Mouse (Mus musculus) splenic B cell, adult 2 months (primary cell): ENCODE data around the gene Pdp2.
"Not testable (repeated sequence)": the region's sequence is repeated elsewhere in the genome, so short reads cannot be mapped to it uniquely, and the experiment has no call there.

Source experiments
- DNase-seq: peaks from one replicate; pipeline ENCODE4 v3.0.0-alpha.2; 2011; ENCODE audit warnings: low read depth, low spot score
- H3K27me3 ChIP-seq: 2 replicates; pipeline ENCODE4 v1.6.1; 2012; ENCODE audit warnings: mild to moderate bottlenecking, low read length, moderate library complexity, mixed read lengths; ENCODE audit not compliant: control insufficient read depth, poor library complexity, insufficient read depth, severe bottlenecking
- H3K36me3 ChIP-seq: 2 replicates; pipeline ENCODE4 v1.6.1; 2012; ENCODE audit warnings: mild to moderate bottlenecking, low read length, moderate library complexity, mixed read lengths; ENCODE audit not compliant: control insufficient read depth, poor library complexity, insufficient read depth, severe bottlenecking

Gene Pdp2

DNA sequence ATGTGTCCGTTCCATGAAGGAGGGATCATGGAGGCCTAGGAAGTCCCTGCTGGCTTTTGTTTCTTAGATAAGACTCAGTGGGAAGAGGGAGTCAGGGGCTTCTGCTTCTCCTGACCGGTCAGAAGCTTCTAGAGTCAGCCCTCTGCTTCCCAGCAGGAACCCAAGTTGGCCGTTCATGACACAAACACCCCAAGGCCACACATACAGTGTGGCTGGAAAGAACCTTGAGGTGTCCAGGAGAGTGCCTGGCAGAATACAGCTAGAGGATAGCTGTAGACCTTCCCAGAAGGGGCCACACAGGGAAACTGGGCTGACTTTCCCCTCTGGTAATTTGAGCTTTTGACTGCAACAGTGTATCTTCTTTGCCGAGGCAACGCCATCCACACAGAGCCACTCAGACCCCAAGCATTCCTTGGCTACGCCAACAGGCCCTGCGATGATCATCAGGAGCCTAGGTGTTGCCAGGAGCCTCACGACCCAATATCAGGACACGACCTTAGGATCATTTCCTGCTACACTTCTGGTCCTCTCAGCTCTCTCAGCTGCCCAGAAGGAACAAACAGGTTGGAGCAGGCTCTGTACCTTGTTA lies 42.0 kb downstream of the Pdp2 start:
- no peaks in the 10 kb centered on the region for H3K27me3 ChIP-seq
- H3K36me3 ChIP-seq = no peaks in the 10 kb centered on the region; the same call in none of the 2 replicates
- no peak for DNase-seq

- no peak for DNase-seq
- H3K27me3 ChIP-seq = no peaks in the 10 kb centered on the region
- H3K36me3 ChIP-seq = no peaks in the 10 kb centered on the region; the same call in none of the 2 replicates
Observed at GRCm38 (mm10) chr8:104635004-104635710, 43.9 kb downstream of the Pdp2 start.

DNA sequence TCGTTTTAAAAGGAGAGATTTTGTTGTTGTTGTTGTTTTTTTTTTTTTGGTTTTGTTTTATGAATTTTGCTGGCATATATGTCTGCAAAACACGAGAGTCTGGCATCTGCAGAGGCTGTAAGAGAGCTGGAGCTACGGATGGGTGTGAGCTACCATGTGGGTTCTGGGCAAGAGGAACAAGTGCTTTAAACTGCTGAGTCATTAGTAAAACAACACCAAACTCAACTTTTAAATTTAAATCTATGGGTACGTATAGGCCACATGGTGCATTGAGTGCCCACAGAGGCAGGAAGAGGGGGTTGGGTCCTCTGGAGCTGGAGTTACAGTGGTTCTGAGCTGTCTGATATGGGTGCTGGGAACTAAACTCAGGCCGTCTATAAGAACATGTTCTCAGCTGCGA lies 46.8 kb downstream of the Pdp2 start:
- no peak for DNase-seq
- H3K27me3 ChIP-seq = no peaks in the 10 kb centered on the region
- no peaks in the 10 kb centered on the region; the same call in none of the 2 replicates for H3K36me3 ChIP-seq

DNA sequence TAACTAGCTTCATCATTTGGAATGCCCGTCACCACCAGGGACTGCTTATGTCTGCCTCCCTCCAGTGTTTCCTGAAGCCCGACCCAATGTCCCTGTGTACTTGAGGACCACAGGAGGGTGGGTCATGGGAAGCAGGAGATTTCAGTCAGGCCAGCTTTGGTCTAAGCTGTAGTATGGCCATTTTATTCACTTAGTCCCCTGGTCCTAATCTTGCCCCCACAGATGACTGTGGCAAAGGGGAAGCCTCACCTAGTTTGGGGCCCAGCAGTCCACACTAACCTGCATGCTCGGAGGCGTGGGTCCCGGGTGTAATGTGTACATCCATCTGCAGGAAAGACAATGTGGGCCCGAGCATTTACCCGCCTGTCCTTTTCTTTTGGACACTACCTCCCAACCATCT lies 49.0 kb downstream of the Pdp2 start:
- H3K36me3 ChIP-seq = no peaks in the 10 kb centered on the region; the same call in 1 of the 2 replicates
- no peaks in the 10 kb centered on the region for H3K27me3 ChIP-seq
- no peak for DNase-seq

DNA sequence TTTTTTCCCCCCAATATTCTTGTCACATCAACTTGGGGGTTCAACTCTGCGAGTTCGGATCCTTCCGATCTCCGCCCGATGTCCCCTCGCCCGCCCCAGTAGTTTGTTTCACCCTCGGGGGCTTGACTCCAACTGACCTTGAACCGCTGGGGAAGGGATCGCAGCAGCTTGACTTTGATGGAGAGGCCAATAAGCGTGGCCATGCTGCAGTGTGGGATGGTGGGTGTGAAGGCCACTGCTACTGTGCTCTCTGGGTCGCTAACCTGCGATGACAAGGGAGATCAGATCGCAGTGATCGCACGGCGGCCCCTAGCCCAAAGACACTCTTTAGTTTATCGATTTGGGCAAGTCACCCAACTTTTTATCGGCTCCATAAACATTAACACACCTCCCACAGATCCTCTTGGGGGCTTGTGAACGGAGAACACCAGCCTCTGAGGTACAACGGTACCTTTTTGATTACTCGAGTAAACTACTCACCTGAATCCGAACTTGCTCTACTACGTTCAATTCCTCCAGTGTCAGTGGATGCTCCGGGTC lies 49.6 kb downstream of the Pdp2 start:
- no peak for DNase-seq
- H3K36me3 ChIP-seq = no peaks in the 10 kb centered on the region; the same call in 1 of the 2 replicates
- no peaks in the 10 kb centered on the region for H3K27me3 ChIP-seq

DNA sequence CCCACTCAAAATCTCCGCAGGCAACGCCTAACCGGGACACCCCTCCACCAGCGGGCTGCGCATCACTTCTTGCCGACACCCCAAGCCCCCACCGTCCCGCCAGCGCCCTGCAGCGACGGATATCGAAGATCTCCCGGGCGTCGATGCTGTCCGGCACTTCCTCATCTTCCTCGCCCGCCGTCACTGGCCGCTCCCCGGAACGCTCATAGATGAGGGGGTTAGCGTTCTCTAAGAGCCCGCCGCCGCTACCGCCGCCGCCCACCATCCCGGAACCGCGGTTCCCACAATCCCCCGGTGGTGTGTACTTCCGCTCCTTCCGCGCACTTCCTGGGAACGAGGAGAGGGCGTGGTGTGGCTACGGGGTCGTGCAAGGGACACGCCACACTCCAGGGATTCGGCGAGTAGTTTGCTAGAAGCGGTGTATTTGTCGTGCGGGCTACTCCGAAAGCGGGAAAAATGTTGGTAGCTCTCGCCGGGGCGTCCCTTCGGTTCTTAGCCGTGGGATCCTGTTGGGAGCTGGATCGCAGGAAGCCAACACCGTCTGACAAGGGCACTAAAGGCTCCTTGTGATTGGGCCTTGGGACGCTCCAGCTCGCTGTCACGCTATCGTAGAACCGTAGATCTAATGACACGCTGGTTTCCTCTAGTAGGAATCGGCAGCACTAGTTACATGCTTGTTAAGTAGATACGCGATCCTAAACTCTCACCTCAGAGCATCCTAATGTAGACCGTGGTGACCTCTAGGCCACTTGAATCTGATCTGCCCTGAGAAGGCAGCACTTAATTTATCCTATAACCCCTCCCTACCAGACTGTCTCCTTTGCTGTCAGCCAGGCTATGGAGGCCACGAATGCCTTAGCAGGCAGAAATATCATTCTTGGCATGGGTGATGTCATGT lies 50.4 kb downstream of the Pdp2 start, which contains the start of gene Ciao2b:
Ciao2b (minus strand) TSS at position 540 of the 898 bp plus-strand sequence.
- no peaks in the 10 kb centered on the region; the same call in 1 of the 2 replicates for H3K36me3 ChIP-seq
- H3K27me3 ChIP-seq = no peaks in the 10 kb centered on the region
- peak; percentile 71 for DNase-seq

- no peaks in the 10 kb centered on the region; the same call in 1 of the 2 replicates for H3K36me3 ChIP-seq
- no peak for DNase-seq
- H3K27me3 ChIP-seq = no peaks in the 10 kb centered on the region
Observed at GRCm38 (mm10) chr8:104642324-104642654, 51.0 kb downstream of the Pdp2 start.

- not testable (repeated sequence) for H3K27me3 ChIP-seq, H3K36me3 ChIP-seq, DNase-seq
Observed at GRCm38 (mm10) chr8:104644187-104644586, 52.9 kb downstream of the Pdp2 start.
